Mouse (Mus musculus): ENCODE measurements around the gene Rsg1.

GRCm38 (mm10) chr4:141172121-141172520 is 41.6 kb upstream of the Rsg1 start:
- TF ChIP-seq CTCF (IDR thresholded peaks at IDR 0.05; ENCODE audit: extremely low read depth, insufficient read length, insufficient replicate concordance, low read depth, low read length) (no peak), POLR2A (IDR thresholded peaks at IDR 0.05; ENCODE audit: low read depth, low read length) (no peak)
